Comparison of ENCODE assay signal across 9 mouse cellular contexts in genomic region chr4:117132794-117133143, GRCm38 (mm10). TPM values are rescaled to one million over a fixed set of nuclear protein-coding genes. Genes with fewer than 3 reads are reported as not detected.
DNase-seq lines count a peak whose midpoint lies in the region; ATAC-seq and TF ChIP-seq lines count a peak whose summit lies in the region.
"Had no signal": no experiment of that assay in that cellular context is flagged by ENCODE, and none has a peak within 500 bp of the region (broad histone marks: within the 10 kb centered on the region; RNA-seq: fewer than 3 reads in every experiment).

No protein-coding gene starts in this region.

- no peak for TF ChIP-seq CTCF in thymus, adult 2 months (IDR thresholded peaks at IDR 0.05; ENCODE audit: borderline replicate concordance, control insufficient read depth, extremely low read depth, insufficient read depth, low read length, poor library complexity)

- no peaks in the 10 kb centered on the region for H3K9me3 ChIP-seq in liver, embryonic 12.5 days (replicated peaks)

- H3K4me2 ChIP-seq in liver, embryonic 12.5 days: peak overlapping the region; percentile 99

- peak overlapping the region; percentile 61 for H3K4me3 ChIP-seq in thymus, adult 2 months (ENCODE audit: control insufficient read depth, insufficient read depth, low read length)
- H3K4me3 ChIP-seq in liver, embryonic 12.5 days: peak overlapping the region; percentile 85

- no peak for TF ChIP-seq POLR2A in thymus, adult 2 months (IDR thresholded peaks at IDR 0.05; ENCODE audit: control insufficient read depth, extremely low read depth, insufficient read depth, low read length, poor library complexity)

- 85% methylated on average over 11 of the region's 11 CpGs for WGBS in thymus, adult 2 months
- 20% methylated on average over 11 of the region's 11 CpGs for WGBS in liver, embryonic 12.5 days (ENCODE audit: insufficient replicate concordance)

- no peaks in the 10 kb centered on the region; the same call in 1 of the 2 replicates for H3K27me3 ChIP-seq in thymus, adult 2 months (ENCODE audit: control insufficient read depth, insufficient read depth, low read length)
- H3K27me3 ChIP-seq in liver, embryonic 12.5 days (replicated peaks): peaks cover 39% of the 10 kb centered on the region

- ATAC-seq in liver, embryonic 12.5 days: no peak
- no peak for ATAC-seq in megakaryocyte progenitor cell, adult 5-6 weeks (replicated peaks; ENCODE audit: poor library complexity)

- H3K4me1 ChIP-seq in thymus, adult 2 months (replicated peaks; ENCODE audit: control insufficient read depth, insufficient read depth, low read length): peaks cover 11% of the 10 kb centered on the region
- H3K4me1 ChIP-seq in liver, embryonic 12.5 days: peaks cover 40% of the 10 kb centered on the region

- DNase-seq in cerebellum, adult 9-10 months: peak; percentile 60
- DNase-seq in cerebellum, postnatal 36 days: no peak
- DNase-seq in thymus, adult 2 months: no peak
- no peak for DNase-seq in thymus, adult 18-20 months
- no peak for DNase-seq in ovary, postnatal 14 days (ENCODE audit: low spot score)
- no peak for DNase-seq in layer of hippocampus, postnatal 36 days
- DNase-seq: cerebellum, adult 11 months had no signal

- H3K36me3 ChIP-seq in thymus, adult 2 months (ENCODE audit: control insufficient read depth, insufficient read depth, low read length): no peaks in the 10 kb centered on the region
- peaks cover 24% of the 10 kb centered on the region for H3K36me3 ChIP-seq in liver, embryonic 12.5 days

- H3K9ac ChIP-seq in liver, embryonic 12.5 days: peak overlapping the region; percentile 84; the same call in 1 of the 2 replicates

- no peak overlapping the region for H3K27ac ChIP-seq in thymus, adult 2 months (ENCODE audit: control insufficient read depth, insufficient read depth, low read length)
- no peak overlapping the region for H3K27ac ChIP-seq in liver, embryonic 12.5 days

RNA-seq across cellular contexts. Expression of gene Plk3, which starts 1.0 kb away (rescaled TPM):
- polyA plus RNA-seq in thymus, adult 2 months (2012; rRNA removed): 18.0 and 21.4 TPM in 2 replicates
- 2.2 and 2.8 TPM in 2 replicates for polyA plus RNA-seq in liver, embryonic 12.5 days (2016; fragmentation: Nextera tagmentation; extraction: Ambion mirVana)
- total RNA-seq in megakaryocyte progenitor cell, adult 5-6 weeks (2015): 1.4 and 2.0 TPM in 2 replicates
- 1.1 and 4.1 TPM in 2 replicates for total RNA-seq in megakaryocyte progenitor cell, adult 5-6 weeks (2017)
- total RNA-seq in layer of hippocampus, postnatal 36 days (2021): 10 to 100 TPM in 1 of 2 experiments, 1 to 10 TPM in 1; 8.0 to 10.0 TPM

RNA-seq across cellular contexts. Expression of gene Tctex1d4, which starts 6.2 kb away (rescaled TPM):
- 1.1 and 2.0 TPM in 2 replicates for polyA plus RNA-seq in thymus, adult 2 months (2012; rRNA removed)
- not detected in 2 replicates for polyA plus RNA-seq in liver, embryonic 12.5 days (2016; fragmentation: Nextera tagmentation; extraction: Ambion mirVana)
- total RNA-seq in megakaryocyte progenitor cell, adult 5-6 weeks (2015): not detected in 2 replicates
- total RNA-seq in megakaryocyte progenitor cell, adult 5-6 weeks (2017): not detected in 2 replicates
- not detected for total RNA-seq in layer of hippocampus, postnatal 36 days (2021)

RNA-seq across cellular contexts. Expression of gene Btbd19, which starts 7.2 kb away (rescaled TPM):
- 18.6 and 20.3 TPM in 2 replicates for polyA plus RNA-seq in thymus, adult 2 months (2012; rRNA removed)
- 6.4 and 7.1 TPM in 2 replicates for polyA plus RNA-seq in liver, embryonic 12.5 days (2016; fragmentation: Nextera tagmentation; extraction: Ambion mirVana)
- 9.1 and 10.2 TPM in 2 replicates for total RNA-seq in megakaryocyte progenitor cell, adult 5-6 weeks (2015)
- total RNA-seq in megakaryocyte progenitor cell, adult 5-6 weeks (2017): 6.4 and 8.9 TPM in 2 replicates
- 10 to 100 TPM; 11.6 to 13.4 TPM for total RNA-seq in layer of hippocampus, postnatal 36 days (2021)

RNA-seq across cellular contexts. Expression of gene Rps8, which starts 23.3 kb away (rescaled TPM):
- 698 and 732 TPM in 2 replicates for polyA plus RNA-seq in thymus, adult 2 months (2012; rRNA removed)
- 960 and 969 TPM in 2 replicates for polyA plus RNA-seq in liver, embryonic 12.5 days (2016; fragmentation: Nextera tagmentation; extraction: Ambion mirVana)
- 4,838 and 5,186 TPM in 2 replicates for total RNA-seq in megakaryocyte progenitor cell, adult 5-6 weeks (2015)
- 1,989 and 2,131 TPM in 2 replicates for total RNA-seq in megakaryocyte progenitor cell, adult 5-6 weeks (2017)
- 100 to 1,000 TPM; 503 to 512 TPM for total RNA-seq in layer of hippocampus, postnatal 36 days (2021)

RNA-seq across cellular contexts. Expression of gene Ptch2, which starts 36.9 kb away (rescaled TPM):
- polyA plus RNA-seq in thymus, adult 2 months (2012; rRNA removed): 0.89 and 0.92 TPM in 2 replicates
- 1.3 and 1.4 TPM in 2 replicates for polyA plus RNA-seq in liver, embryonic 12.5 days (2016; fragmentation: Nextera tagmentation; extraction: Ambion mirVana)
- 0.30 and 1.3 TPM in 2 replicates for total RNA-seq in megakaryocyte progenitor cell, adult 5-6 weeks (2015)
- total RNA-seq in megakaryocyte progenitor cell, adult 5-6 weeks (2017): 0.08 and 0.57 TPM in 2 replicates
- total RNA-seq in layer of hippocampus, postnatal 36 days (2021): 1 to 10 TPM; 2.3 to 3.0 TPM
